Mouse (Mus musculus) limb, embryonic 13.5 days (tissue): ENCODE data around the gene Rimbp3. TPM values are rescaled to one million over a fixed set of nuclear protein-coding genes. Genes with fewer than 3 reads are reported as not detected.
A peak's percentile ranks its signal among the peaks of the same experiment; 100 is the strongest.
"Not testable (repeated sequence)": the region's sequence is repeated elsewhere in the genome, so short reads cannot be mapped to it uniquely, and the experiment has no call there.

Source experiments
- ATAC-seq: fragments of 200-750 bp; cut with Nextera tagmentation; 2 replicates; pipeline ENCODE4 v1.8.0; 2017; ENCODE audit warnings: low read depth, moderate number of reproducible peaks, moderate TSS enrichment; ENCODE audit not compliant: low FRiP score
- H3K27ac ChIP-seq: fragments of 300-500 bp; sonication (generic); 2 replicates; pipeline ENCODE4 v1.5.1; 2015; ENCODE audit warnings: inconsistent platforms, mild to moderate bottlenecking, moderate library complexity
- H3K27me3 ChIP-seq: fragments of 300-500 bp; sonication (generic); 2 replicates; pipeline ENCODE4 v1.6.1; 2015; ENCODE audit warnings: mild to moderate bottlenecking, inconsistent platforms
- H3K36me3 ChIP-seq: fragments of 300-500 bp; sonication (generic); 2 replicates; pipeline ENCODE4 v1.6.1; 2015; ENCODE audit warnings: inconsistent platforms, mild to moderate bottlenecking, moderate library complexity
- H3K4me1 ChIP-seq: fragments of 300-500 bp; sonication (generic); 2 replicates; pipeline ENCODE4 v1.6.1; 2015; ENCODE audit warnings: inconsistent platforms
- H3K4me2 ChIP-seq: fragments of 300-500 bp; sonication (generic); replicated peaks from 2 replicates; pipeline ENCODE4 v1.6.1; 2015; ENCODE audit warnings: inconsistent platforms, mild to moderate bottlenecking, moderate library complexity
- H3K4me3 ChIP-seq: fragments of 300-500 bp; sonication (generic); 2 replicates; pipeline ENCODE4 v1.5.1; 2015; ENCODE audit warnings: moderate library complexity, mild to moderate bottlenecking, inconsistent platforms
- H3K9ac ChIP-seq: fragments of 300-500 bp; sonication (generic); 2 replicates; pipeline ENCODE4 v1.6.1; 2015; ENCODE audit warnings: mild to moderate bottlenecking, inconsistent platforms
- H3K9me3 ChIP-seq: fragments of 300-500 bp; sonication (generic); 2 replicates; pipeline ENCODE4 v1.6.1; 2016; ENCODE audit warnings: inconsistent platforms
- WGBS: fragments of 180-500 bp; shearing (Covaris S2); methylation state at CpG from one replicate; pipeline ENCODE4 v1.1.7; 2015; 5-methylcytosine and 5-hydroxymethylcytosine counted together
- polyA plus RNA-seq: library from polyadenylated mRNA; unstranded; fragments of >200 nt; fragmentation: Nextera tagmentation; extraction: Ambion mirVana; gene quantifications from 2 replicates; pipeline ENCODE4 v1.2.1, GENCODE M21; 2015

Rimbp3 gene
- polyA plus RNA-seq, 1 experiment from 2014 or later = 0.38 TPM

DNA sequence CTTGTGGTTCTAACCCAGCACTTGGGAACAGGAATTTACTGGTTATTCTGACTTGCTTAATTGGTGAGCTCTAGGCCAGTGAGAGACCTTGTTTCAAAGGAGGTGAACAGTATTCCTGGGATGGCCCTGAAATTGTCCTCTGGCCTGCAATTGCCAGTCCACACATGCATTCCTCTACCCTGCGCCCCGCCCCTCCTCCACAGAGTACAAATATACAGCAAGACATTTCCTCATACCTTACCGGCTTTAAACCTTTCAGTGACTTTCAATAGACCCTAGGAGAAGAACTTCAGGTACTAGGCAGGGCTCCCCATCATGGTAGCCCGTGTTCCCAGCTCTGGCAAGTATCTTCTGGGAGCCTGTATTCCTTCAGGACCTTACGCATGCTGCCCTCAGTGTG, 17.2 kb downstream of the Rimbp3 start:
- Histone ChIP-seq H3K9ac (no peak overlapping the region), H3K9me3 (peaks cover 7% of the 10 kb centered on the region; the same call in 1 of the 2 replicates), H3K36me3 (no peaks in the 10 kb centered on the region), H3K27ac (no peak overlapping the region), H3K27me3 (no peaks in the 10 kb centered on the region), H3K4me3 (no peak overlapping the region), H3K4me1 (no peaks in the 10 kb centered on the region; the same call in 1 of the 2 replicates), H3K4me2 (no peak overlapping the region)
- WGBS = 84% methylated on average over 5 of the region's 5 CpGs
- ATAC-seq = no peak

DNA sequence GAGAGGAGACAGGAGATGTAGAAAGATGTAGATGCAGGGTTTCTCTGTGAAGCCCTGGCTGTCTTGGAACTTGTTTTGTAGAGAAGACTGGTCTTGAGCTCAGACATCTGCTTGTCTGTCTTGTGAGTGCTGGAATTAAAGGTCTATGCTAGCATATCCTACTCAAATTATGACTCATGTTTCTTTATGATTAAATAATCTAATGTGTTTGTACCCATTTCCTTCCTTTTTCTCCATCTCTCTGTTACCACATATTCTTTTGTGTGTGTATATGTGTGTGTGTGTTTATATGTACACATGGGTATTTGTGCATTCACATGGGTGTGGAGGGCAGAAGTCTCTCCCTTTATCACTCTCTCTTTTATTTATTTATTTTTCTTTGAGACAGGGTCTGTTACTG, 18.1 kb downstream of the Rimbp3 start:
- no peaks in the 10 kb centered on the region for H3K27me3 ChIP-seq
- H3K9me3 ChIP-seq = peaks cover 7% of the 10 kb centered on the region; the same call in 1 of the 2 replicates
- no peaks in the 10 kb centered on the region for H3K36me3 ChIP-seq
- no peaks in the 10 kb centered on the region for H3K4me1 ChIP-seq
- H3K4me2 ChIP-seq = no peak overlapping the region
- no peak overlapping the region for H3K9ac ChIP-seq
- H3K27ac ChIP-seq = no peak overlapping the region
- ATAC-seq = no peak
- H3K4me3 ChIP-seq = no peak overlapping the region

DNA sequence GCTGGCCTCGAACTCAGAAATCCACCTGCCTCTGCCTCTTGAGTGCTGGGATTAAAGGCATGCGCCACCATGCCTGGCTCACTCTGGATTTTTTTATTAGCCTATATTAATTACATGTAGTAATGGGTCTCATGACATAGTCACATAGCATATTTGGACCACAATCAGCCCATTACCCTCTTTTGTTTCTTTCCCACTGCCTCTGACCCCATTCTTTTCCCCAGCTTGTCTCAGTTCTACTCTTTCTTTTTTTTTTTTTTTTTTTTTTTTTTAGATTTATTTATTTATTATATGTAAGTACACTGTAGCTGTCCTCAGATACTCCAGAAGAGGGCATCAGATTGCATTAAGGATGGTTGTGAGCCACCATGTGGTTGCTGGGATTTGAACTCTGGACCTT, 23.1 kb downstream of the Rimbp3 start:
- not testable (repeated sequence) for H3K27me3 ChIP-seq, H3K4me2 ChIP-seq, H3K36me3 ChIP-seq, H3K4me3 ChIP-seq, ATAC-seq, H3K9me3 ChIP-seq, H3K9ac ChIP-seq, H3K27ac ChIP-seq
- peaks cover 27% of the 10 kb centered on the region for H3K4me1 ChIP-seq
- 96% methylated on average over 2 of the region's 2 CpGs for WGBS

DNA sequence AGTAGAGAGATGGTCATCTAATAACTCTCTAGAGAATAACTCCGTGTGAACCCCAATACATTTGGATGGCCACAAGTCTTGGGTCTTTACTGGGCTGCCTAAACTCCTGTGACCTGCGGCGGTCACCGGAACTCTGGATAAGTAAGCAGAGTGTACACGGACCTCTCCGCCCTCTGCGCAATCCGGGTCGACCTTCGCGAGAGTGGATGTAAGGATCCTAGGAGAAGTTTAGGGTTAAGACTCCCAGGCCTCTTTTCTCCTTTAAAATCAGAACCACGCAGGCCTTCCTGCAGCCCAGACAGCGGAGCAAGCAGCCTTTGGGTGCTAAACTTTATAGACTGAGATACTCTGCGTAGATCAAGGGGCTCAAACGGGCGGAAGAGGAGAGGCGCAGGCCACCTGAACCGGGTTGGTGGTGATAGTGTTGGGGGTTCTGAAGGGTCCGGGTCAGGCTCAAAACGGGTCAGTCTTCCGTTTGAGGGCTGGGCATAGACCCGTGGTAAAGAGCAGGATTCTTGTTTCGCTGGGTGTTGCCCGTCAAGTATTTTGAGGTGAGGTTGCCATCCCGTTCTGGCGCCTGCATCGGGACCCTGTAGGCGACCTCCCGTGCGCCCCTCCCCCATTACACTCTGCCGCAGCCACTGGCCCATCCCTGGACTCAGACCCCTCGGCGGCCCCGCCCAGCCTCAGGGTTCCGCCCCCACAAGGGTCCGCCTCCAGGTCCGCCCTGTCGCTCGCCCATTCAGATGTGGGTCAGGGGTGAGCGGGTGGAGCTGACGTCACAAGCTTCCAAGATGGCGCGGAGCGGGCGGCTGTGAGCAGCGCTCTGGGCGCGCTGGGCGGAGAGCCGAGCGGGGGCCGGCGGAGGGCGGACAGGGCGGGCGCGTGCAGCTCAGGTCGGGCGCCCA, 24.6 kb downstream of the Rimbp3 start, which contains the start of gene Hic2:
TSS of gene Hic2 (plus strand) at position 779 of the 908 bp plus-strand sequence.
- H3K36me3 ChIP-seq = no peaks in the 10 kb centered on the region
- H3K4me1 ChIP-seq = peaks cover 40% of the 10 kb centered on the region
- H3K27me3 ChIP-seq = no peaks in the 10 kb centered on the region
- H3K4me2 ChIP-seq = peak within 1 kb of the TSS; percentile 95
- peak; percentile 98 for ATAC-seq
- H3K27ac ChIP-seq = peak within 1 kb of the TSS; percentile 86
- WGBS = 1% methylated on average over 55 of the region's 59 CpGs
- H3K4me3 ChIP-seq = peak within 1 kb of the TSS; percentile 87
- peak within 1 kb of the TSS; percentile 93 for H3K9ac ChIP-seq
- peaks cover 7% of the 10 kb centered on the region; the same call in 1 of the 2 replicates for H3K9me3 ChIP-seq

DNA sequence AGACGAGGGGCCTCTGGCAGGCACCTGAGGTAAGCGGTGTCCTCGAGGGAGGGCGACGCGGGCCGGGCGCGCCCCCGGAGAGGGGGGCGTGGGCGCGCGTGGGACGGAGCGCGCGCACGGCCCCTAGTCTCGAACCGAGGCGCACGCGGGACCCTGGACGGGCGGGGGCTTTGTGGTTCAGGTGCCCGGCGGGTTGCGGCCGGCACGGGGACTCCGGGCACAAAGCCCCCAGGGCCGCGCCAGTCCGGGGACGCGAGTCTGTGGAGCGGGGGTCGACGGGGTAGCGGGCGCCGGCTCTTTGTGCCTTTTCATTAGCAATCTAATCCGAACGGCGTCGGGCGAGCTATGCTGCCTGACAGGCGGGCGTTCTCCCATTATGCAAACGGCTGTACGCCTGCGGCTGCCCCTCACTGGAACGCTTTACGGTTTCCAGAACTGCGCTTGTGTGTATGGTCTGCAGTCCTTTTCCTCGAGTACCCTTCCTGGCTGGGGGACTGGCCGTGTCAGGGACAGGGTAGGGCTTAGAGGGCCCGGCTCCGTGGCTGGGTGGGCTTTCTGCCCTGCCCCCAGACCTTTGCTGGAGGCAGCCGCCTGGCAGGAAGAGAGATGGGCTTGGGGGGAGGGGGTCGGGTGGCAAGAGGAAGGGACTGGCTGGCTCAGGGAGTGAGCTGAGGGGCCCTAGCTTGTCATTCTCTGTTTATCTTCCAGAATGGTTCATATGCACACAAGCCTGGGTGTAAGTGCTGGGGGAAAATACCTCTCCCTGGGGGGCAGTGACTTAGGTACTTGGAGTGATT, 25.5 kb downstream of the Rimbp3 start:
- peak overlapping the region; percentile 86 for H3K27ac ChIP-seq
- peak overlapping the region; percentile 93 for H3K9ac ChIP-seq
- H3K36me3 ChIP-seq = no peaks in the 10 kb centered on the region
- under 1% methylated on average over 60 of the region's 62 CpGs for WGBS
- H3K4me2 ChIP-seq = peak overlapping the region; percentile 95
- H3K4me1 ChIP-seq = peaks cover 47% of the 10 kb centered on the region
- peak overlapping the region; percentile 87 for H3K4me3 ChIP-seq
- peak; percentile 12 for ATAC-seq
- peaks cover 7% of the 10 kb centered on the region; the same call in 1 of the 2 replicates for H3K9me3 ChIP-seq
- no peaks in the 10 kb centered on the region for H3K27me3 ChIP-seq

DNA sequence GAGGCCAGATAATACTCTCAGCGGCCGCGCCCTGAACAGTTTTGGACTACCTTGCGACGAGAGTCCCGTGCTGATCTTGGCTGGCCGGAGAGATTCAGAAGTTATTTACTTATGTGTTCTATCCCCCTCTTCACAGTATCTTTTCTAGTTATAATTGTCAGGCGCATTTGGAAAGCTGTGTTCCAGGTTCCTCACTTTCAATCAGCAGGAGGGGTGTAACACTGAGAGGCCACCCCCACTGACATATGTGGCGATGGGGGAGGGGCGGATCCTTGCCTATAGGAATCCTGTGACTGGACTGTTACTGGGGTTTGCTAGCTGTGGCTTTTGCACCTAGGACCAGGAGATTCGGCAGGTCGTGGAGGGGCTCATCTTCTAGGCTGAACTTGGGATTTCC, 26.1 kb downstream of the Rimbp3 start:
- Histone ChIP-seq H3K9me3 (peaks cover 7% of the 10 kb centered on the region; the same call in 1 of the 2 replicates), H3K4me3 (peak overlapping the region; percentile 87), H3K27ac (peak overlapping the region; percentile 86), H3K36me3 (no peaks in the 10 kb centered on the region), H3K27me3 (no peaks in the 10 kb centered on the region), H3K9ac (peak overlapping the region; percentile 93), H3K4me1 (peaks cover 53% of the 10 kb centered on the region), H3K4me2 (peak overlapping the region; percentile 95)
- ATAC-seq = 0 out of 2 replicates have a peak, but pooled peaks have one; percentile 21
- under 1% methylated on average over 12 of the region's 12 CpGs for WGBS

DNA sequence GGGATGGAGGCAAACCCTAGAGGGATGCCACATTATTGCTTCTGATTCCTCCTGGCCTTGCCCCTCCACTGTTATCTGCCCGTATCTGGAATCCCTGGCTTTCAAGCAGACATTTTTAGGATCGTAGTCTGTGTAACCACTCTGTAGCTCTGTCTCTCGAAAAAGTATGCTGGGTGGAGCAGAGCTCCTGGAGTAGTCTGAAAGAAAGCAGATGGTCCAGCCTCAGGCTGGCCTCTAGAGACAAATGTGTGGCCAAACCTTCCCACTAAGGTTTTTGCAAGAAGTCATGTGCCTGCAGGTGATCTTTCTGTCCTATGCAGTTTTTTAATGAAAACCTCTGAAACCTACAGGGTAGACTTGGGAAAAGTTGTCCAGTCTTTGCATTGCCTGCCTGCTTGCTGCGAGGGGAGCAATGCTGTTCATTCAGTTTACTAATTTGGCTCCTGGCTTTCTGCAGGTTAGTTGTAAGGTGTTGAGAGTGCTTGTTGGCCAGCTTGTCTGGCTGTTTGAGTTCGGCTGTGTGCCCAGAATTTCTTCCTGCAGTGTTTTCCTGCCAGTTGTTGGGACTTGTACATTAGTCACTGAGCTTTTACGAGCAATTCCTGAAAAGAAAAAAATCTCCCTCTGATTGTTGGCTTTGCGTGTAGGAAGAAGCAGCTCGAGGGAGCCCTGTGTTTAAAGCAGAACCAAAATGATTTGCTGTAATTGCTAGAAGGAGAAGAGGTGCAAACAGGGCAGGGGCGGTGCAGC, 26.7 kb downstream of the Rimbp3 start:
- no peaks in the 10 kb centered on the region for H3K36me3 ChIP-seq
- H3K27me3 ChIP-seq = no peaks in the 10 kb centered on the region
- H3K9ac ChIP-seq = peak overlapping the region; percentile 93
- peak overlapping the region; percentile 87 for H3K4me3 ChIP-seq
- peak overlapping the region; percentile 95 for H3K4me2 ChIP-seq
- 17% methylated on average over 9 of the region's 9 CpGs for WGBS
- no peak for ATAC-seq
- peaks cover 59% of the 10 kb centered on the region for H3K4me1 ChIP-seq
- H3K9me3 ChIP-seq = peaks cover 1% of the 10 kb centered on the region; the same call in 1 of the 2 replicates
- peak overlapping the region; percentile 86 for H3K27ac ChIP-seq

DNA sequence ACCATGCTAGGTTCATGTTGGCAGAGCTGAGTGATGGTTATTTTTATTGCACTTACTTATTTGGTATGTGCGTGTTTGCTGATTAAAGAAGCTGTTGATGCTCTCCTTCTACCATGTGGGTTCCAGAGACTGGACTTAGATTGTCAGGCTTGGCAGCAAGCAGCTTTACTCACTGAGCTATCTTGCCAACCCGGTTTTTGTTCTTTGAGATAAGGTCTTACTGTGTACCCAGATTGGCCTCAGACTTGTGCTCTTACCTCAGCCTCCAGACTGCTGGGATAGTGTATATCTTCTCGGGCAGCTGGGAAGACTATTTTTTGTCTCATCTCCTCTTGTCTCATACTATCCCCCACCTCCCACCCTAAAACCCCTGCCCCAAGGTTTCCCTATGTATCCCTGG, 29.2 kb downstream of the Rimbp3 start:
- H3K36me3 ChIP-seq = no peaks in the 10 kb centered on the region
- H3K4me3 ChIP-seq = no peak overlapping the region
- 88% methylated on average over 3 of the region's 3 CpGs for WGBS
- ATAC-seq = no peak
- H3K27ac ChIP-seq = no peak overlapping the region
- no peaks in the 10 kb centered on the region for H3K27me3 ChIP-seq
- no peak overlapping the region for H3K4me2 ChIP-seq
- peaks cover 66% of the 10 kb centered on the region for H3K4me1 ChIP-seq
- no peak overlapping the region for H3K9ac ChIP-seq
- H3K9me3 ChIP-seq = no peaks in the 10 kb centered on the region

DNA sequence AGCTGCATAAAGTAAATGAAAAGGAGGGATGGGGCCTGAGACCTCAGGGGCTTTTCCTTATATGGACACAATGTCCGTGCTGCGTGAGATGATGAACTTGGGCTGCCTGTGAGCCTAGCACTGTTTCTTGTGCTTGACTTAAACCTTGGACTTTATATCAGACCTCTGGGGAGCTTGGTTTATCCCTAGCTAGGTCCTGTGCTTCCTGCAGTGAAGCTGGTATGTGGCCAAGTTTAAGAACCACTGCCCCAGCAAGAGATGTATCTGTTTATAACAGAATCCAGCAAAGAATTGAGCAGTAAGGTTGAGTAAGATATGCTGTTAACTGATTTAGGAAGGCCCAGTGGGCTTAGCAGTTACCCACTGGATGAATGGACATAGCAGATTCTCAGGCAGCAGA, 31.0 kb downstream of the Rimbp3 start:
- peaks cover 67% of the 10 kb centered on the region for H3K4me1 ChIP-seq
- H3K27me3 ChIP-seq = no peaks in the 10 kb centered on the region
- H3K9me3 ChIP-seq = no peaks in the 10 kb centered on the region
- H3K4me2 ChIP-seq = no peak overlapping the region
- no peak for ATAC-seq
- 66% methylated on average over 2 of the region's 2 CpGs for WGBS
- H3K9ac ChIP-seq = no peak overlapping the region
- H3K27ac ChIP-seq = no peak overlapping the region
- no peaks in the 10 kb centered on the region for H3K36me3 ChIP-seq
- no peak overlapping the region for H3K4me3 ChIP-seq

DNA sequence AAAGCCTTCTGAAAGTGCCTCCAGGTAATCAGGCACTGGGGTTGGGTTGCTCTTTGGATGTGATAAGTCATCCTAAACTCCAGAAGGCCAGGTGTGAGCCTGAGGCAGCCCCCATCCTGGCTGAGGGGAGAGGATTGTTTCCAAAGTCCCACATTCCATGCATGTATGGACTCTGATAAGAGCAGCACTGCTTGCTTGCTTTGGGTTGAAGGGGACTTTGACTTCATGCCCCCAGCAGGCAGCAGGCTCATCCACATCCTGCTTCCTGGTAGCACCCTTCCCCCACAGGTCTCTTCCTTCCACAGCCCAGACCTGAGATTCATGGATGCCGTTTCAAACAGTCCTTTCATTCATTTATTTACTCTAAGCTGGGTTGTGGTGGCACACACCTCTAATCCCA, 35.3 kb downstream of the Rimbp3 start:
- no peak overlapping the region for H3K4me2 ChIP-seq
- H3K27ac ChIP-seq = no peak overlapping the region
- H3K36me3 ChIP-seq = no peaks in the 10 kb centered on the region
- 59% methylated on average over 1 of the region's 1 CpGs for WGBS
- ATAC-seq = no peak
- H3K9ac ChIP-seq = no peak overlapping the region
- H3K4me3 ChIP-seq = no peak overlapping the region
- H3K9me3 ChIP-seq = no peaks in the 10 kb centered on the region
- H3K4me1 ChIP-seq = peaks cover 38% of the 10 kb centered on the region
- H3K27me3 ChIP-seq = no peaks in the 10 kb centered on the region

DNA sequence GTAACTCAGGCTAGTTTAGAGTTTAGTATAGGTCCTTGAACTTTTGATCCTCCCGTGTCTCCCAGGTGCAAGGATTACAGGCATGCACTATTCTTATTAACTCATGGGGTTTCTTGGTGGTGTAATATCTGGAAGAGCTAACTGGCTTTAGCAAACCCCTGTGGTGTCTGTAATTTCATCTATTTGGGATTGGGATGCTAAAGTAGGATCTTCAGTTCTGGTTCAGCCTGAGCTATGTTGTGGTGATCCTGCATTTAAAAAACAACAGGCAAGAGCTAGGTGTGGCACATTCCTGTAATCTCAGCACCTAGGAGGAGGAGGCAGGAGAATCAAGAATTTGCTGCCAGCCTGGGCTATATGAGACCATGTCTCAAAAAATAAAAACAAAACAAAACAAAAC, 36.6 kb downstream of the Rimbp3 start:
- no peak for ATAC-seq
- no peak overlapping the region for H3K27ac ChIP-seq

More for the DNA sequence above, 36.6 kb downstream of the Rimbp3 start:
- Histone ChIP-seq H3K4me3 (no peak overlapping the region), H3K9me3 (no peaks in the 10 kb centered on the region), H3K36me3 (no peaks in the 10 kb centered on the region), H3K4me2 (no peak overlapping the region), H3K9ac (no peak overlapping the region), H3K4me1 (peaks cover 34% of the 10 kb centered on the region), H3K27me3 (no peaks in the 10 kb centered on the region)
- 81% methylated on average over 1 of the region's 1 CpGs for WGBS
